Mouse (Mus musculus): ENCODE results near the gene Gm21830.
A peak's percentile ranks its signal among the peaks of the same experiment; 100 is the strongest.
"Not testable (repeated sequence)": the region's sequence is repeated elsewhere in the genome, so short reads cannot be mapped to it uniquely, and the experiment has no call there.

Gene Gm21830

GRCm38 (mm10) chr2:67413425-67413824 lies at the start of gene Gm21830:
TSS of gene Gm21830 (plus strand) at chr2:67413725.
- not testable (repeated sequence) for DNase-seq

GRCm38 (mm10) chr2:67364506-67364905 lies 49.0 kb upstream of the Gm21830 start:
- DNase-seq = no peak

- DNase-seq = no peak
Measured at GRCm38 (mm10) chr2:67378504-67378903, 35.0 kb upstream of the Gm21830 start.

- no peak for DNase-seq
Measured at GRCm38 (mm10) chr2:67420853-67421252, 7.3 kb downstream of the Gm21830 start.

- DNase-seq = no peak
Measured at GRCm38 (mm10) chr2:67422799-67423198, 9.3 kb downstream of the Gm21830 start.

- DNase-seq = no peak
Measured at GRCm38 (mm10) chr2:67433081-67433480, 19.6 kb downstream of the Gm21830 start, which contains the start of gene Gm26727. TSS of gene Gm26727 (minus strand) at chr2:67433181.

- DNase-seq = no peak
Measured at GRCm38 (mm10) chr2:67438309-67438708, 24.8 kb downstream of the Gm21830 start.

GRCm38 (mm10) chr2:67445780-67446179 lies 32.3 kb downstream of the Gm21830 start, which contains the start of gene Xirp2:
TSS of gene Xirp2 (plus strand) at chr2:67446002.
- no peak for DNase-seq

- DNase-seq = no peak
Measured at GRCm38 (mm10) chr2:67446772-67447171, 33.2 kb downstream of the Gm21830 start.

- DNase-seq = no peak
Measured at GRCm38 (mm10) chr2:67447206-67447605, 33.7 kb downstream of the Gm21830 start.

- no peak for DNase-seq
Measured at GRCm38 (mm10) chr2:67460857-67461256, 47.3 kb downstream of the Gm21830 start.

- DNase-seq = no peak
Measured at GRCm38 (mm10) chr2:67467036-67467435, 53.5 kb downstream of the Gm21830 start.

- DNase-seq = not testable (repeated sequence)
Measured at GRCm38 (mm10) chr2:67470030-67470429, 56.5 kb downstream of the Gm21830 start.

GRCm38 (mm10) chr2:67477753-67478152 lies 64.2 kb downstream of the Gm21830 start:
- peak in 1 of 2 experiments; percentile 19 for DNase-seq

GRCm38 (mm10) chr2:67481051-67481450 lies 67.5 kb downstream of the Gm21830 start:
- DNase-seq = no peak
